Mouse (Mus musculus): Measurements from ENCODE around the gene Cyp3a59. TPM values are rescaled to one million over a fixed set of nuclear protein-coding genes. Genes with fewer than 3 reads are reported as not detected.
"Not testable (repeated sequence)": the region's sequence is repeated elsewhere in the genome, so short reads cannot be mapped to it uniquely, and the experiment has no call there.

Gene Cyp3a59
- polyA plus RNA-seq (2012; ENCODE audit: insufficient read depth, insufficient read length, missing spikeins), result not detected in 2 replicates

GRCm38 (mm10) chr5:146078945-146079344 is at the start of gene Cyp3a59:
Gene Cyp3a59, plus strand, starts transcription at chr5:146079257.
- not testable (repeated sequence) for H3K27ac ChIP-seq (ENCODE audit: insufficient read depth, low read depth, low read length); H3K4me3 ChIP-seq (ENCODE audit: insufficient read depth, low read length); H3K4me1 ChIP-seq (ENCODE audit: control insufficient read depth, insufficient read depth, low read length)

DNA sequence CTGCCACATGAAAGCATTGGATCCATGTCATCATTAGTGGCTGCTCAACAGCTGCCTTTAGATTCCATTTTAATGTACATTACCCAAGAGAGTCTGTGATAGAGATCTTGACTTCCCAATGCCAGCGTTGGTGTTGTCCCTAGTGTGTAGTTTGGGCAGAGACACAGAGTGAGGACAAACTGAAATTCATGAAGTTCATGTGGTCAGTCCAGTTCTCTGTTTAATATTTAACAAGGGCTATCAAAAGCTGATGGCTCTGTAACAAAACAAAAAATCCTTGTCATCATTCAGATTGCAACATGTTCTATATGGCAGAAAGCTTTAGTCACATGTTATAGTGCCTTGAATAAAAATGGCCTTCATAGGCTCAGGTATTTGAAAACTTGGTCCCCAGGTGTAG is 9.0 kb upstream of the Cyp3a59 start:
- TF ChIP-seq CTCF (IDR thresholded peaks at IDR 0.05; ENCODE audit: low read depth, low read length), result no peak
- no peak for TF ChIP-seq POLR2A (IDR thresholded peaks at IDR 0.05; ENCODE audit: borderline replicate concordance, low read depth, low read length)
- no peaks in the 10 kb centered on the region for H3K4me1 ChIP-seq (ENCODE audit: control insufficient read depth, insufficient read depth, low read length)
- H3K4me3 ChIP-seq (ENCODE audit: insufficient read depth, low read length), result no peak overlapping the region
- no peak overlapping the region for H3K27ac ChIP-seq (ENCODE audit: insufficient read depth, low read depth, low read length)

GRCm38 (mm10) chr5:146147903-146148302 is 68.8 kb downstream of the Cyp3a59 start:
- H3K27ac ChIP-seq (ENCODE audit: insufficient read depth, low read depth, low read length), result no peak overlapping the region
- no peaks in the 10 kb centered on the region for H3K4me1 ChIP-seq (ENCODE audit: control insufficient read depth, insufficient read depth, low read length)
- no peak overlapping the region for H3K4me3 ChIP-seq (ENCODE audit: insufficient read depth, low read length)
- TF ChIP-seq POLR2A (IDR thresholded peaks at IDR 0.05; ENCODE audit: borderline replicate concordance, low read depth, low read length) (no peak), CTCF (IDR thresholded peaks at IDR 0.05; ENCODE audit: low read depth, low read length) (no peak)

DNA sequence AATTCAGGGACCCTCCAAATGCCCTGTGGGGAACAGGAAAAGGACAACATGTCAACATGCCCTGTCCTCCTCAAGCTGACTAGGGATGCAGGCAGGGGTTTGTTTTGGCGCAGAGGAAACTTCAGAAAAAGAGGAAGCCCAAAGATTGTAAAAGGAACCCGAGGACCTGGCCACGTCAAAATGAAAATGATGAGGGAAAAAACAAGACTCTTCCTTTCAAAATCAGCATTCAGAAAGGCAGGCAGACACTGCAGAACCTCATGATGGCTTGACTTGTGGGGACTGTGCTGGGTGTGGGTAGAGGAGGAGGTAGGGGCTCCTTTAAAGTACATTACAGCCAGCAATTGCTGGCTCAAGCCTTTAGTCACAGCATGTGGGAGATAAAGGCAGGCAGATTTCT is 71.4 kb downstream of the Cyp3a59 start:
- Histone ChIP-seq H3K27ac (ENCODE audit: insufficient read depth, low read depth, low read length) (no peak overlapping the region), H3K4me3 (ENCODE audit: insufficient read depth, low read length) (no peak overlapping the region)
- TF ChIP-seq CTCF (IDR thresholded peaks at IDR 0.05; ENCODE audit: low read depth, low read length) (no peak), POLR2A (IDR thresholded peaks at IDR 0.05; ENCODE audit: borderline replicate concordance, low read depth, low read length) (no peak)

GRCm38 (mm10) chr5:146158326-146158725 is 79.3 kb downstream of the Cyp3a59 start:
- H3K4me1 ChIP-seq (ENCODE audit: control insufficient read depth, insufficient read depth, low read length); H3K4me3 ChIP-seq (ENCODE audit: insufficient read depth, low read length); H3K27ac ChIP-seq (ENCODE audit: insufficient read depth, low read depth, low read length): not testable (repeated sequence)

More for the DNA sequence above, 71.4 kb downstream of the Cyp3a59 start:
- no peaks in the 10 kb centered on the region for H3K4me1 ChIP-seq (ENCODE audit: control insufficient read depth, insufficient read depth, low read length)

GRCm38 (mm10) chr5:146160439-146160838 is 81.4 kb downstream of the Cyp3a59 start, which contains the start of gene Gm5565:
Gene Gm5565, minus strand, starts transcription at chr5:146160539.
- H3K27ac ChIP-seq (ENCODE audit: insufficient read depth, low read depth, low read length), result not testable (repeated sequence)

More at GRCm38 (mm10) chr5:146160439-146160838, 81.4 kb downstream of the Cyp3a59 start, which contains the start of gene Gm5565:
- H3K4me3 ChIP-seq (ENCODE audit: insufficient read depth, low read length); H3K4me1 ChIP-seq (ENCODE audit: control insufficient read depth, insufficient read depth, low read length): not testable (repeated sequence)

Other genes starting within 250 kb of the Cyp3a59 start
- not detected in 2 replicates for gene Cyp3a11, start 199.3 kb upstream of the Cyp3a59 start, polyA plus RNA-seq (2012; ENCODE audit: insufficient read depth, insufficient read length, missing spikeins)
- gene Cyp3a25, start 69.6 kb upstream of the Cyp3a59 start, polyA plus RNA-seq (2012; ENCODE audit: insufficient read depth, insufficient read length, missing spikeins), result not detected in 2 replicates
- not detected in 2 replicates for gene Gm5565, start 81.3 kb downstream of the Cyp3a59 start, polyA plus RNA-seq (2012; ENCODE audit: insufficient read depth, insufficient read length, missing spikeins)
- not detected in 2 replicates for gene Gm6309, start 91.5 kb downstream of the Cyp3a59 start, polyA plus RNA-seq (2012; ENCODE audit: insufficient read depth, insufficient read length, missing spikeins)
- gene 1700001J03Rik, start 106.0 kb downstream of the Cyp3a59 start, polyA plus RNA-seq (2012; ENCODE audit: insufficient read depth, insufficient read length, missing spikeins), result 1.2 and 2.3 TPM in 2 replicates
- 43.2 TPM in 2 replicates for gene Rnf6, start 142.3 kb downstream of the Cyp3a59 start, polyA plus RNA-seq (2012; ENCODE audit: insufficient read depth, insufficient read length, missing spikeins)
- gene Cdk8, start 152.0 kb downstream of the Cyp3a59 start, polyA plus RNA-seq (2012; ENCODE audit: insufficient read depth, insufficient read length, missing spikeins), result 25.3 and 28.5 TPM in 2 replicates